Mouse (Mus musculus): Measurements from ENCODE around the gene Rflna. TPM values are rescaled to one million over a fixed set of nuclear protein-coding genes. Genes with fewer than 3 reads are reported as not detected.

The Rflna gene
- total RNA-seq, 2 experiments from 2014 or later, result 0.33 to 0.43 TPM

- DNase-seq, result no peak
Measured at GRCm38 (mm10) chr5:125053661-125054060, 50.6 kb downstream of the Rflna start.

- DNase-seq, result no peak
Measured at GRCm38 (mm10) chr5:125055901-125056300, 52.9 kb downstream of the Rflna start.

- no peak for DNase-seq
Measured at GRCm38 (mm10) chr5:125056331-125056695, 53.3 kb downstream of the Rflna start.

GRCm38 (mm10) chr5:125056696-125057554, 53.9 kb downstream of the Rflna start:
- DNase-seq, result peak; percentile 91

- peak; percentile 71 for DNase-seq
Measured at GRCm38 (mm10) chr5:125057555-125058266, 54.7 kb downstream of the Rflna start.

DNA sequence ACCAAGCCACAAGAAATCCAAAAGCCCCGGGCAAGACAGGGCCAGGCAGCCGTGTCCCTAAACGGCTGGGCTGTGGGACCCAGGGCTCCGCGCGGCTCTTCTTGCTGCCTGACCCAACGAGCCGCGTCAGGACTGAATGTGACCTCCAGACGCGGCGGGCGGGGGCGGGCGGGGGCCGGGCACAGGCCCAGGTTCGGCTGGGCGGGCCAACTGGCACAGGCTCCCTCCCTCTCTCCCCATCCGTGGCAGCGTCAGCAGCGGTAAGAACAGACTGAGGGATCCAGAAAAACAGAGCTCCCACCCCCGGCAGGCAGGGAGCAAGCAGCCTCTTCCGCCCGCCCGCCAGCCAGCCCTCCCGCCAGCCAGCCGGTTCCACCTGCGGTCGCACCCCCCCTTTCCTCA, 55.2 kb downstream of the Rflna start:
- peak; percentile 97 for DNase-seq

Other genes starting within 250 kb of the Rflna start
- under 1 TPM; 0.26 to 0.40 TPM for gene Ccdc92, start 140.8 kb upstream of the Rflna start, total RNA-seq (2021)
- gene Zfp664, start 140.5 kb upstream of the Rflna start, total RNA-seq (2021), result 10 to 100 TPM; 18.2 to 19.0 TPM
- 100 to 1,000 TPM in 1 of 2 experiments, 10 to 100 TPM in 1; 92.7 to 108 TPM for gene Ncor2, start 176.0 kb downstream of the Rflna start, total RNA-seq (2021)